Comparison of ENCODE assay signal across 21 mouse cellular contexts in genomic region chr12:103770597-103770996, GRCm38 (mm10). TPM values are rescaled to one million over a fixed set of nuclear protein-coding genes. Genes with fewer than 3 reads are reported as not detected.
A peak's percentile ranks its signal among the peaks of the same experiment; 100 is the strongest.
DNase-seq lines count a peak whose midpoint lies in the region; TF ChIP-seq lines count a peak whose summit lies in the region.
"Not testable (repeated sequence)": the region's sequence is repeated elsewhere in the genome, so short reads cannot be mapped to it uniquely, and the experiment has no call there.
"Had no signal": no experiment of that assay in that cellular context is flagged by ENCODE, and none has a peak within 500 bp of the region (broad histone marks: within the 10 kb centered on the region; RNA-seq: fewer than 3 reads in every experiment).

No protein-coding gene starts in this region.

- H3K27ac ChIP-seq in kidney, adult 2 months (ENCODE audit: insufficient read depth, low read depth, low read length): not testable (repeated sequence)
- H3K27ac ChIP-seq in liver, adult 2 months (replicated peaks; ENCODE audit: insufficient read depth, low read depth, low read length): peak overlapping the region; percentile 100

- H3K4me1 ChIP-seq in kidney, adult 2 months (ENCODE audit: control insufficient read depth, insufficient read depth, low read length); liver, adult 2 months (ENCODE audit: control insufficient read depth, insufficient read depth, low read length): not testable (repeated sequence)

- H3K36me3 ChIP-seq in kidney, adult 2 months (ENCODE audit: control insufficient read depth, insufficient read depth, low read length): not testable (repeated sequence)
- H3K36me3 ChIP-seq in liver, adult 2 months (ENCODE audit: control insufficient read depth, insufficient read depth, low read length): peaks cover 20% of the 10 kb centered on the region

- H3K9ac ChIP-seq in liver, adult 2 months (ENCODE audit: low read depth, low read length): peak overlapping the region; percentile 95

- WGBS in kidney, adult 2 months: 44% methylated on average over 1 of the region's 1 CpGs
- 12% methylated on average over 1 of the region's 1 CpGs for WGBS in liver, adult 2 months

- H3K27me3 ChIP-seq in kidney, adult 2 months (replicated peaks; ENCODE audit: control insufficient read depth, insufficient read depth, low read length); liver, adult 2 months (ENCODE audit: control insufficient read depth, insufficient read depth, low read length): not testable (repeated sequence)

- not testable (repeated sequence) for H3K4me3 ChIP-seq in kidney, adult 2 months (ENCODE audit: insufficient read depth, low read depth, low read length)
- H3K4me3 ChIP-seq in liver, adult 2 months (ENCODE audit: insufficient read depth, low read depth, low read length): peak overlapping the region; percentile 51

- DNase-seq in adrenal gland, adult 2 months: peak; percentile 30
- DNase-seq in adrenal gland, postnatal 14 days: peak; percentile 8
- DNase-seq in heart, adult 18-20 months: peak; percentile 8 to 14
- DNase-seq in kidney, adult 2 months: peak; percentile 30
- peak; percentile 77 for DNase-seq in liver, adult 2 months (ENCODE audit: extremely low read depth, low read depth, low spot score)
- DNase-seq in lung, postnatal 36 days: peak; percentile 12

- not testable (repeated sequence) for TF ChIP-seq POLR2A in kidney, adult 2 months (IDR thresholded peaks at IDR 0.05; ENCODE audit: low read depth, low read length)
- TF ChIP-seq POLR2A in liver, adult 2 months (IDR thresholded peaks at IDR 0.05; ENCODE audit: extremely low read depth, insufficient read depth, low read length): 0 out of 2 replicates have a peak, but pooled peaks have one; percentile 26

- not testable (repeated sequence) for H3K79me2 ChIP-seq in liver, adult 2 months (ENCODE audit: control insufficient read depth, insufficient read depth, low read length)

- not testable (repeated sequence) for TF ChIP-seq CTCF in kidney, adult 2 months (conservative IDR thresholded peaks at IDR 0.05; ENCODE audit: insufficient read depth, insufficient read length, low read depth, low read length); liver, adult 2 months (IDR thresholded peaks at IDR 0.05; ENCODE audit: low read depth, low read length)

RNA-seq across cellular contexts. Expression of gene Serpina1d, which starts 2.8 kb away (rescaled TPM):
- total RNA-seq in adrenal gland, adult 2 months (2021): 10 to 100 TPM in 1 of 2 experiments, under 1 TPM in 1; 0.28 to 12.3 TPM
- 1.8 TPM in 1 of 2 replicates, not detected in the other for polyA plus RNA-seq in adrenal gland, adult 2 months (2012; rRNA removed)
- 24.1 and 393 TPM in 2 replicates for total RNA-seq in adrenal gland, postnatal 14 days (2021)
- total RNA-seq in heart, adult 18-20 months (2021): under 1 TPM; 0.30 to 0.75 TPM
- polyA plus RNA-seq in kidney, adult 2 months (2012; rRNA removed): 41.6 and 62.5 TPM in 2 replicates
- total RNA-seq in liver, adult 2 months (2014; rRNA removed): 5,740 and 5,936 TPM in 2 replicates
- polyA plus RNA-seq in liver, adult 2 months (2012; rRNA removed): 7,463 and 8,304 TPM in 2 replicates
- total RNA-seq: CH12.LX; forebrain, postnatal 0 days; G1E had no signal
- polyA plus RNA-seq: activated CD4-positive, CD25-positive, alpha-beta regulatory T cell, adult 4 months; brain, embryonic 14.5 days; CD4-positive, CD25-positive, alpha-beta regulatory T cell, adult 4 months; cerebellum, adult 2 months; embryonic facial prominence, embryonic 10.5 days; embryonic facial prominence, embryonic 12.5 days; embryonic facial prominence, embryonic 14.5 days; forebrain, embryonic 11.5 days; forebrain, embryonic 13.5 days; forebrain, embryonic 15.5 days; forebrain, postnatal 0 days; G1E; Patski had no signal

RNA-seq across cellular contexts. Expression of gene Serpina1b, which starts 59.6 kb away (rescaled TPM):
- 10 to 100 TPM in 1 of 2 experiments, 1 to 10 TPM in 1; 1.3 to 29.8 TPM for total RNA-seq in adrenal gland, adult 2 months (2021)
- 1.9 and 6.7 TPM in 2 replicates for polyA plus RNA-seq in adrenal gland, adult 2 months (2012; rRNA removed)
- 53.3 and 891 TPM in 2 replicates for total RNA-seq in adrenal gland, postnatal 14 days (2021)
- total RNA-seq in heart, adult 18-20 months (2021): 1 to 10 TPM in 1 of 2 experiments, under 1 TPM in 1; 0.94 to 2.0 TPM
- 1.3 and 1.5 TPM in 2 replicates for polyA plus RNA-seq in kidney, adult 2 months (2012; rRNA removed)
- total RNA-seq in liver, adult 2 months (2014; rRNA removed): 9,611 and 9,715 TPM in 2 replicates
- polyA plus RNA-seq in liver, adult 2 months (2012; rRNA removed): 8,562 and 8,619 TPM in 2 replicates
- total RNA-seq: CH12.LX; forebrain, postnatal 0 days had no signal
- polyA plus RNA-seq: activated CD4-positive, CD25-positive, alpha-beta regulatory T cell, adult 4 months; CD4-positive, CD25-positive, alpha-beta regulatory T cell, adult 4 months; cerebellum, adult 2 months; cortical plate, adult 2 months; embryonic facial prominence, embryonic 10.5 days; embryonic facial prominence, embryonic 14.5 days; forebrain, embryonic 11.5 days; forebrain, embryonic 15.5 days; forebrain, postnatal 0 days; G1E had no signal

Comparison
In these comparisons a context has a peak if more than half of its experiments do, and no peak if none do; other contexts are left out.
1. DNase-seq: peak in every context shown above with its lines; median percentile 77 in liver, adult 2 months; 30 in adrenal gland, adult 2 months; 30 in kidney, adult 2 months; 12 in lung, postnatal 36 days; 11 in heart, adult 18-20 months; 8 in adrenal gland, postnatal 14 days.